Mouse (Mus musculus): ENCODE measurements at regions not wholly inside any gene's neighbourhood (a gene's known extent, or its start where the extent isn't known, plus 50 kb on each side); places are given as distances from the start of the nearest gene placed in this dataset.

- ATAC-seq (ENCODE audit: insufficient read depth) (no peak), DNase-seq (no peak)
- no peak overlapping the region for H3K27ac ChIP-seq (ENCODE audit: low read depth)
- no peaks in the 10 kb centered on the region for H3K27me3 ChIP-seq (ENCODE audit: insufficient read depth, low read length)
- H3K4me3 ChIP-seq (ENCODE audit: low read depth, low read length), result no peak overlapping the region
- H3K4me2 ChIP-seq, result no peak overlapping the region
- H3K9ac ChIP-seq, result no peak overlapping the region
- TF ChIP-seq CTCF (IDR thresholded peaks at IDR 0.05; ENCODE audit: low read depth), result no peak
- 88% methylated on average over 1 of the region's 1 CpGs for WGBS
- H3K4me1 ChIP-seq (ENCODE audit: insufficient read depth), result no peaks in the 10 kb centered on the region
- H3K36me3 ChIP-seq (ENCODE audit: insufficient read depth), result no peaks in the 10 kb centered on the region
- H3K9me3 ChIP-seq (ENCODE audit: low read depth, low read length), result no peaks in the 10 kb centered on the region
Measured at GRCm38 (mm10) chr5:62997464-62997863, 183.8 kb downstream of the Dthd1 start.

DNA sequence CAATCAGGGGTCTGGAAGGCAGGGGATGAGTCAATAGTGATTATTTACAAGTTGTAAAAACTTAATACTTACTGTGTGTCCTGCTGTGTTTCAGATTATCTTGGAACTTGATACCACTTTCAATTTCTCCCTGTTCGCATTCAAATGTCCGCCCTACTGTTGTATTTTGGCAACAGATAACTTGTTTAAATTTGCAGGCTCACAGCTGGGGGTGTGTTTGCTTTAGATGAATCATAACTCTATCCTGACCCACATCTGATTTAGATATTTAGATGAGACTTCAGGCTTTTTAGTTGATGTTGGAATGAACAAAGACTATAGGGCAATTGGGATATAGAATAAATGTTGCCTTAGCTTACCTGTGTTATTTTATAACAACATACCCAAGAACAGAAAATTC, 220.8 kb downstream of the Dthd1 start:
- no peaks in the 10 kb centered on the region for H3K4me1 ChIP-seq (ENCODE audit: insufficient read depth)
- H3K36me3 ChIP-seq (ENCODE audit: insufficient read depth), result no peaks in the 10 kb centered on the region
- no peak overlapping the region for H3K4me2 ChIP-seq
- no peak overlapping the region for H3K4me3 ChIP-seq (ENCODE audit: low read depth, low read length)
- no peak overlapping the region for H3K9ac ChIP-seq
- ATAC-seq (ENCODE audit: insufficient read depth), result no peak
- H3K27me3 ChIP-seq (ENCODE audit: insufficient read depth, low read length), result no peaks in the 10 kb centered on the region
- no peak for TF ChIP-seq CTCF (IDR thresholded peaks at IDR 0.05; ENCODE audit: low read depth)
- H3K27ac ChIP-seq (ENCODE audit: low read depth), result no peak overlapping the region
- WGBS, result 81% methylated on average over 2 of the region's 2 CpGs
- no peaks in the 10 kb centered on the region for H3K9me3 ChIP-seq (ENCODE audit: low read depth, low read length)
- DNase-seq, result no peak

DNA sequence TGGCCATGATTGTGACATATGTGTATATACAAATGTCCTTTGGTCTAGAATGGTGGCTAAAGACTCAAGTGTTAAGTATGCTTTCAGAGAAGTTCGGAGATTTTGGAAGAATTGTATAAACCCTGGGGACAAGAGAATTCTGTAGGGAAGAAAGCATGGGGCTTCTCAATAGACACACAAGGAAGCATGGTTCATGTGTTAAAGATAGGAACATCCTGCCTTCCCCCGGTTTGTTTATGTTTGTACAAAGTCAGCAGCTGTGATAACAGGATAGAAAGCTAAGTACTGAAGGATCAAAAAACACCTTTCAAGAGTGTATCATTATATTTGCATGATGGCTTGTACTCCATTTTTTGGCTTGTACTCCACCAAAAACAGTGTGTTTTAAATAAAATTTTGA, 232.1 kb downstream of the Dthd1 start:
- H3K4me2 ChIP-seq, result no peak overlapping the region
- no peak for TF ChIP-seq CTCF (IDR thresholded peaks at IDR 0.05; ENCODE audit: low read depth)
- H3K9me3 ChIP-seq (ENCODE audit: low read depth, low read length), result no peaks in the 10 kb centered on the region
- no peak overlapping the region for H3K9ac ChIP-seq
- H3K27ac ChIP-seq (ENCODE audit: low read depth), result 0 out of 2 replicates have a peak overlapping the region, but pooled peaks have one; percentile 8
- peak; percentile 71; the same call in 1 of the 2 replicates for ATAC-seq (ENCODE audit: insufficient read depth)
- no peaks in the 10 kb centered on the region for H3K36me3 ChIP-seq (ENCODE audit: insufficient read depth)
- H3K4me3 ChIP-seq (ENCODE audit: low read depth, low read length), result no peak overlapping the region
- H3K27me3 ChIP-seq (ENCODE audit: insufficient read depth, low read length), result no peaks in the 10 kb centered on the region
- peak; percentile 56 for DNase-seq
- no peaks in the 10 kb centered on the region for H3K4me1 ChIP-seq (ENCODE audit: insufficient read depth)
- WGBS, result 22% methylated on average over 2 of the region's 2 CpGs

DNA sequence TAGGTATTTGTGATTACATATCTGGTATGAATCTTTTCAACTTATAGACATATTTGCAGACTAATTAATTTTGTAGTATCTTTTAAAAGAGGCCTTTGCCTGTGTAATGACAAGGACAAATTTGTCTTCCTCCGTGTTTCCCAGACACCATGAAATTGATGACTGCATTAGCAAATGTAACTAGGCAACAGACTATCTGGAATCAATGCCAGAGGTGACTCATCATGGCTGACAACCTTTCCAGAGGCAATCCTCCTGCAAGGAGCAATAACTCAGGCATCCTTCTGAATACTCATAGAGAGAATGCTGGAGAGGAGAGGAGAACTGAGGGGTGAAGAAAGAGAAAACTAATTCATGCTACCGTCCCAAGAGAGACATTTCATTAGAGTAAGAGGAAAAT, 249.7 kb downstream of the Dthd1 start:
- 51% methylated on average over 2 of the region's 2 CpGs for WGBS
- H3K9ac ChIP-seq, result no peak overlapping the region
- H3K36me3 ChIP-seq (ENCODE audit: insufficient read depth), result no peaks in the 10 kb centered on the region
- H3K4me3 ChIP-seq (ENCODE audit: low read depth, low read length), result no peak overlapping the region
- ATAC-seq (ENCODE audit: insufficient read depth) (no peak), DNase-seq (no peak)
- no peaks in the 10 kb centered on the region for H3K9me3 ChIP-seq (ENCODE audit: low read depth, low read length)
- H3K4me2 ChIP-seq, result no peak overlapping the region
- no peak overlapping the region for H3K27ac ChIP-seq (ENCODE audit: low read depth)
- no peak for TF ChIP-seq CTCF (IDR thresholded peaks at IDR 0.05; ENCODE audit: low read depth)
- H3K27me3 ChIP-seq (ENCODE audit: insufficient read depth, low read length), result no peaks in the 10 kb centered on the region
- no peaks in the 10 kb centered on the region for H3K4me1 ChIP-seq (ENCODE audit: insufficient read depth)

- ATAC-seq (ENCODE audit: insufficient read depth) (no peak), DNase-seq (no peak)
- Histone ChIP-seq H3K36me3 (ENCODE audit: insufficient read depth) (no peaks in the 10 kb centered on the region), H3K4me1 (ENCODE audit: insufficient read depth) (no peaks in the 10 kb centered on the region), H3K4me3 (ENCODE audit: low read depth, low read length) (no peak overlapping the region), H3K9me3 (ENCODE audit: low read depth, low read length) (no peaks in the 10 kb centered on the region), H3K4me2 (no peak overlapping the region), H3K27ac (ENCODE audit: low read depth) (no peak overlapping the region), H3K9ac (no peak overlapping the region), H3K27me3 (ENCODE audit: insufficient read depth, low read length) (no peaks in the 10 kb centered on the region)
- no peak for TF ChIP-seq CTCF (IDR thresholded peaks at IDR 0.05; ENCODE audit: low read depth)
- 25% methylated on average over 1 of the region's 1 CpGs for WGBS
Measured at GRCm38 (mm10) chr5:63066872-63067271, 253.2 kb downstream of the Dthd1 start.

- no peak for ATAC-seq (ENCODE audit: insufficient read depth)
- no peak for DNase-seq
- Histone ChIP-seq H3K9ac (no peak overlapping the region), H3K27ac (ENCODE audit: low read depth) (no peak overlapping the region), H3K4me3 (ENCODE audit: low read depth, low read length) (no peak overlapping the region), H3K9me3 (ENCODE audit: low read depth, low read length) (no peaks in the 10 kb centered on the region), H3K36me3 (ENCODE audit: insufficient read depth) (no peaks in the 10 kb centered on the region), H3K4me1 (ENCODE audit: insufficient read depth) (no peaks in the 10 kb centered on the region), H3K4me2 (no peak overlapping the region), H3K27me3 (ENCODE audit: insufficient read depth, low read length) (no peaks in the 10 kb centered on the region)
- TF ChIP-seq CTCF (IDR thresholded peaks at IDR 0.05; ENCODE audit: low read depth), result no peak
- 81% methylated on average over 1 of the region's 1 CpGs for WGBS
Measured at GRCm38 (mm10) chr5:63098129-63098528, 284.5 kb downstream of the Dthd1 start.

DNA sequence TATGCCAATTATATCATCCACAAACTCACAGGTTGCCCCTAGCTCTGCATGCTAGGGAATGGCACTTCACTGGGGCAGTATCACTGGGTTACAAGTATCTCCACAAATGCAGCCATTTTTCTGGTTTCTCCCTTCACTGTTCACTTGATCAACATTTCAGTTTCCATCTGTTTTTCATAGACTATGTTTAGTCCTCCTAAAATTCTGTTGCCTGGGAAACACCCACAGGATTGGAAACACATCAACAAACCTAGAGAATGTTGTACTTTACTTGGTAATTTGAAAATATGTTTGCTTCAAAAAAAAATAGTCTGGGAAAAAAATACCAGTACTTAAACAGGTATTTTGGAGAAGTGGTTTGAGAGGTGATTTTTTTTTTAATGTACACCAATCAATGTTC, 318.9 kb downstream of the Dthd1 start:
- ATAC-seq (ENCODE audit: insufficient read depth), result no peak
- H3K9ac ChIP-seq, result no peak overlapping the region
- no peak overlapping the region for H3K4me2 ChIP-seq
- H3K36me3 ChIP-seq (ENCODE audit: insufficient read depth), result no peaks in the 10 kb centered on the region
- no peaks in the 10 kb centered on the region for H3K27me3 ChIP-seq (ENCODE audit: insufficient read depth, low read length)
- H3K4me3 ChIP-seq (ENCODE audit: low read depth, low read length), result no peak overlapping the region
- H3K27ac ChIP-seq (ENCODE audit: low read depth), result no peak overlapping the region
- DNase-seq, result no peak
- no peak for TF ChIP-seq CTCF (IDR thresholded peaks at IDR 0.05; ENCODE audit: low read depth)
- no peaks in the 10 kb centered on the region for H3K9me3 ChIP-seq (ENCODE audit: low read depth, low read length)
- H3K4me1 ChIP-seq (ENCODE audit: insufficient read depth), result no peaks in the 10 kb centered on the region

DNA sequence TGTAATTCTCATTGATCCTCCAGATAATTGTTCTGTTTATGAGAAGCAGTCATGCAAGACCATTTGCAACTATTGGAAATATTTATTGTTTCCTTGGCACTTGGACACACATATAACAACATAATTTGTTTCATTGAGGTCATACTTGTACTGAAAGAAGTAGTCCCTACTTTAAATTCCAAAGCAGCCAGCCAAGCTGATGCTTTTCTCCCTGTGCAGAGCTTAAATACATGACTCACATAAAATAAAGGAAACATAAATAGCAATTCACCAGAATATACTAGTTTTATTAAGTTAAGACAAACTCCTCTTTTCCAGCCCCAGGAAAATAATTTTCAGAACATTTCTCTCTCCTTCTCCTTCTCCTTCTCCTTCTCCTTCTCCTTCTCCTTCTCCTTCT, 324.3 kb downstream of the Dthd1 start:
- no peak overlapping the region for H3K4me2 ChIP-seq
- no peak for ATAC-seq (ENCODE audit: insufficient read depth)
- no peaks in the 10 kb centered on the region for H3K4me1 ChIP-seq (ENCODE audit: insufficient read depth)
- H3K27me3 ChIP-seq (ENCODE audit: insufficient read depth, low read length), result no peaks in the 10 kb centered on the region
- no peak for TF ChIP-seq CTCF (IDR thresholded peaks at IDR 0.05; ENCODE audit: low read depth)
- H3K9ac ChIP-seq, result no peak overlapping the region
- H3K9me3 ChIP-seq (ENCODE audit: low read depth, low read length), result no peaks in the 10 kb centered on the region
- H3K36me3 ChIP-seq (ENCODE audit: insufficient read depth), result no peaks in the 10 kb centered on the region
- no peak overlapping the region for H3K4me3 ChIP-seq (ENCODE audit: low read depth, low read length)
- H3K27ac ChIP-seq (ENCODE audit: low read depth), result no peak overlapping the region
- DNase-seq, result no peak

Data from lung, embryonic 14.5 days (tissue).